Mouse (Mus musculus): ENCODE data around the gene Srrd. TPM values are rescaled to one million over a fixed set of nuclear protein-coding genes. Genes with fewer than 3 reads are reported as not detected.

The Srrd gene
- total RNA-seq, 2 experiments from 2014 or later, result 0.17 to 7.5 TPM

DNA sequence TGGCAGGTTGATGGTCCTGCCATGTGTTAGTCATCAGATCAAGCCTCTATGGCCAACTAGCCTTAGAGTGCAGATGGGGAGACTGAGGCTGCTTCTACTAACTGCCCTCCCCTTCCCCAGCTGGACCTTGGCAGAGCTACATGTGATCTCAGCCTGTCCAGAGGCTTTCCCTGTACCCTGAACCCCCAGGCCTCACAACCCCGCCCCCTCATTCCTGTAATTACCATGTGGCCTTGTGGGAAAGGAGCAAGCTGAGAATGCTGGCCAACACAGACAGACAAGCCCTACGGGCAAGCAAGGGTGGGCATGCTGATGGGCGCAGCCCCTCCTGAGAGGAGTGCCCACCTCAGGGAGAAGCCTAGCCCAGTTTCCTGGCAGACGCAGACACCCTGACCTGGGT, 48.1 kb downstream of the Srrd start:
- ATAC-seq (replicated peaks; ENCODE audit: low FRiP score, poor library complexity, severe bottlenecking), result no peak

- no peak for ATAC-seq (replicated peaks; ENCODE audit: low FRiP score, poor library complexity, severe bottlenecking)
These were observed 49.0 kb downstream of the Srrd start for GRCm38 (mm10) chr5:112293800-112294199.

- ATAC-seq (replicated peaks; ENCODE audit: low FRiP score, poor library complexity, severe bottlenecking), result no peak
These were observed 50.4 kb downstream of the Srrd start for GRCm38 (mm10) chr5:112292343-112292980.

DNA sequence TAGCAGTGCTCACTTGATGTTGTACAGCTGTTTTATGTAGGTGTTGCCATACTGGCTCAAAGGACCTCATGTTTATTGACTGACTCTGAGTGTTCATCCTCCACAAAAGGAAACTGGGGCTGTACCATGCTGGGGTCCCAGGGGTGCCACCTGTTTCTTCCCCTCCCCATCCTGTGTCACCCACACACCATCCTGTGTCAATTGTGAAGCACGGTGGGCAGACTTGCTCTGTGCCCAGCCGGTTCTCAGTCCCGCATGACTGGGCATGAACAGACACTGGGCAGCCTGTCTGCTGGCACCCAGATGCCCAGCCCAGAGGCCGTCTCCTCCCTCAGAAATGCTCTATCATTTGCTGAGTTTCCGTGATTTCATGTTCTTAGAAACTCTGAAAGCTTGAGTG, 51.0 kb downstream of the Srrd start:
- ATAC-seq (replicated peaks; ENCODE audit: low FRiP score, poor library complexity, severe bottlenecking), result no peak

DNA sequence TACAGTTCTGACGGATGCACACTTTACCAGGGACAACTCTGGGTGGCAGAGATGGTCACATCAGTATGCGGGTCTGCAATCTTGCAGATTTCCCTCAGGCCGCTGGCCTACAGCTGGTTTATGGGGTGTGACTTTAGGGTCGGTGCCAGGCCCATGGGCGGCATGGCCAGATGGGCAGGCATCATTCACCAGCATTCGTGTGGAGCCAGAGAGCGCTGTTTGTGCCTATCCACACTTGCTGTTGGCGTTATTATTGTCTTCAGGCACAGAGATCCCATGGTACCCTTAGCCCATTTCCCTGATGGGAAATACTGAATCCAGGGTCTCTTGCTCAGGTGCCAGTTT, 52.3 kb downstream of the Srrd start:
- no peak for ATAC-seq (replicated peaks; ENCODE audit: low FRiP score, poor library complexity, severe bottlenecking)

GRCm38 (mm10) chr5:112289819-112290535, 52.9 kb downstream of the Srrd start:
- no peak for ATAC-seq (replicated peaks; ENCODE audit: low FRiP score, poor library complexity, severe bottlenecking)

GRCm38 (mm10) chr5:112289236-112289635, 53.6 kb downstream of the Srrd start:
- no peak for ATAC-seq (replicated peaks; ENCODE audit: low FRiP score, poor library complexity, severe bottlenecking)

- no peak for ATAC-seq (replicated peaks; ENCODE audit: low FRiP score, poor library complexity, severe bottlenecking)
These were observed 54.4 kb downstream of the Srrd start for GRCm38 (mm10) chr5:112288193-112289141.

DNA sequence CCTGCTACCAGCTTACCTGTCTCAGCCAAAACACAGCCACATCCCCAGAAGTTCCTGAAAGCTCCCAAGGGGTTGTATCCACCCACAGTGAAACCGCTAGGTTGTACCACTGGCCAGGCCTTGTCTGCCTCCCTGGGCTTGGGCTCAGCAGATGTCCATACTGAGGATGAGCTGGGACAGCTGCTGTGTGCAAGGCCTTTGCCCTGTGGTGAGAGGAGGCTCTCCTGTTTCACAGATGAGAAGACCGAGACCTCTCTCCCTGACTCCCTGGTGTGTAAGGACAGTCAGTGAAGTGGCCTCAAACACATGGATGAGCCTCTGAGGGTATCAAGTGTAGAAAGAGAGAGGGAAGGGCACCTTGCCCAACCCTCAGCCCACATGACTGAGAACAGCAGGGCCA, 55.2 kb downstream of the Srrd start:
- no peak for ATAC-seq (replicated peaks; ENCODE audit: low FRiP score, poor library complexity, severe bottlenecking)

Other genes with a start within 250 kb of the Srrd start
- gene Cryba4, start 90.5 kb downstream of the Srrd start, total RNA-seq (2015; ENCODE audit: low replicate concordance), result 3.3 TPM in 1 of 2 replicates, not detected in the other
- gene Cryba4, start 90.5 kb downstream of the Srrd start, total RNA-seq (2017; ENCODE audit: low replicate concordance), result not detected in 2 replicates
- gene Crybb1, start 87.2 kb downstream of the Srrd start, total RNA-seq (2015; ENCODE audit: low replicate concordance), result not detected in 2 replicates
- gene Crybb1, start 87.2 kb downstream of the Srrd start, total RNA-seq (2017; ENCODE audit: low replicate concordance), result not detected in 2 replicates
- gene Tpst2, start 66.3 kb downstream of the Srrd start, total RNA-seq (2015; ENCODE audit: low replicate concordance), result 11.7 and 14.0 TPM in 2 replicates
- 5.0 and 6.4 TPM in 2 replicates for gene Tpst2, start 66.3 kb downstream of the Srrd start, total RNA-seq (2017; ENCODE audit: low replicate concordance)
- 3.5 and 4.6 TPM in 2 replicates for gene Tfip11, start 16.7 kb downstream of the Srrd start, total RNA-seq (2015; ENCODE audit: low replicate concordance)
- gene Tfip11, start 16.7 kb downstream of the Srrd start, total RNA-seq (2017; ENCODE audit: low replicate concordance), result 3.9 and 11.2 TPM in 2 replicates
- 3.5 TPM in 1 of 2 replicates, not detected in the other for gene Hps4, start within 50 bp of the Srrd start, total RNA-seq (2015; ENCODE audit: low replicate concordance)
- 1.5 and 5.0 TPM in 2 replicates for gene Hps4, start within 50 bp of the Srrd start, total RNA-seq (2017; ENCODE audit: low replicate concordance)
- not detected in 2 replicates for gene Gm6583, start 13.0 kb upstream of the Srrd start, total RNA-seq (2015; ENCODE audit: low replicate concordance)
- not detected in 2 replicates for gene Gm6583, start 13.0 kb upstream of the Srrd start, total RNA-seq (2017; ENCODE audit: low replicate concordance)
- not detected in 2 replicates for gene Asphd2, start 51.8 kb upstream of the Srrd start, total RNA-seq (2015; ENCODE audit: low replicate concordance)
- gene Asphd2, start 51.8 kb upstream of the Srrd start, total RNA-seq (2017; ENCODE audit: low replicate concordance), result not detected in 2 replicates
- gene Gm6588, start 106.4 kb upstream of the Srrd start, total RNA-seq (2015; ENCODE audit: low replicate concordance), result not detected in 2 replicates
- not detected in 2 replicates for gene Gm6588, start 106.4 kb upstream of the Srrd start, total RNA-seq (2017; ENCODE audit: low replicate concordance)
- not detected in 2 replicates for gene Sez6l, start 234.1 kb upstream of the Srrd start, total RNA-seq (2015; ENCODE audit: low replicate concordance)
- gene Sez6l, start 234.1 kb upstream of the Srrd start, total RNA-seq (2017; ENCODE audit: low replicate concordance), result not detected in 2 replicates

All from erythroblast, adult 5-6 weeks (primary cell).